Mouse (Mus musculus) CD4-positive naive resting alpha-beta T cell, adult 76 days (primary cell): Measurements from ENCODE around the gene Hs3st3a1. TPM values are rescaled to one million over a fixed set of nuclear protein-coding genes. Genes with fewer than 3 reads are reported as not detected.

ENCODE experiments used
- total RNA-seq: library from RNA; stranded (reverse); gene quantifications from one replicate; pipeline ENCODE4 v1.2.4, GENCODE M21; 2023

The Hs3st3a1 gene
- total RNA-seq = not detected

GRCm38 (mm10) chr11:64434611-64435545, at the start of gene Hs3st3a1:
TSS of gene Hs3st3a1 (plus strand) at chr11:64435332.

GRCm38 (mm10) chr11:64436412-64436727, 1.2 kb downstream of the Hs3st3a1 start, which contains the start of gene F930015N05Rik:
TSS of gene F930015N05Rik (minus strand) at chr11:64436653.

Other genes with a start within 250 kb of the Hs3st3a1 start
- not detected for gene F930015N05Rik, start 1.3 kb downstream of the Hs3st3a1 start, total RNA-seq